Mouse (Mus musculus): Measurements from ENCODE around the gene Slc5a11.

GRCm38 (mm10) chr7:123181787-123182701 is 32.5 kb upstream of the Slc5a11 start:
- TF ChIP-seq CTCF (conservative IDR thresholded peaks at IDR 0.05; ENCODE audit: insufficient read depth, insufficient read length, low read depth, low read length): no peak
- no peak for TF ChIP-seq POLR2A (IDR thresholded peaks at IDR 0.05; ENCODE audit: low read depth, low read length)
